Mouse (Mus musculus) B cell, adult 62 days (primary cell): Measurements from ENCODE around the gene Btbd35f8. TPM values are rescaled to one million over a fixed set of nuclear protein-coding genes. Genes with fewer than 3 reads are reported as not detected.

ENCODE experiments used
- total RNA-seq: library from RNA; stranded (reverse); gene quantifications from 4 replicates; pipeline ENCODE4 v1.2.4, GENCODE M21; 2023

Btbd35f8 gene
- not detected in 4 replicates for total RNA-seq

DNA sequence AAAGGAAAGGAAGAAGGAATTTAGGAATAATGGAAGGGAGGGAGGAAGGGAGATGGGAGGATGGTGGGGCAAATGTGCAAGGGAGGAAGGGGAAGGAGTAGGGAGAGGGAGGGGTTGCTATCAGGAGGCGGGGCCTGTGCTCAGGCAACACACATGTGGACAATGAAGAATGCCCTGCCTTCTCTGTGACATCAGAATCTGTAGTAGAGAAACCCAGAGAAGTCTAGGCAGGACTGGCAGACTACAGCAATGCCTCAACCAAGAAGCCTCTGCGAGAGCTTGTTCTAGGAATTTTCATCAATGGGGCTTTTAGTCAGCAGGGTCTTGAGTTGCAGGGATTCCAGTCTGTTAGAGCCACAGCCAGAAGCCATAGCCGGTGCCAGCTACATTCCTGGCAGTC is at the start of gene Btbd35f8:
Btbd35f8 (plus strand) TSS at position 301 of the 400 bp plus-strand sequence.

Other genes starting within 250 kb of the Btbd35f8 start
- gene Spin2g, start 211.8 kb upstream of the Btbd35f8 start, total RNA-seq = not detected in 4 replicates